7 mouse cellular contexts compared by ENCODE assay signal in genomic region chr14:30650969-30651368, GRCm38 (mm10). TPM values are rescaled to one million over a fixed set of nuclear protein-coding genes. Genes with fewer than 3 reads are reported as not detected.
DNase-seq lines count a peak whose midpoint lies in the region; ATAC-seq and TF ChIP-seq lines count a peak whose summit lies in the region.

No protein-coding gene starts in this region.

- 19% methylated on average over 4 of the region's 4 CpGs for WGBS in intestine, embryonic 15.5 days
- WGBS in liver, embryonic 14.5 days (ENCODE audit: insufficient replicate concordance), result 25% methylated on average over 4 of the region's 4 CpGs
- 20% methylated on average over 4 of the region's 4 CpGs for WGBS in stomach, embryonic 14.5 days

- no peak overlapping the region for H3K4me2 ChIP-seq in intestine, embryonic 15.5 days (replicated peaks)
- no peak overlapping the region for H3K4me2 ChIP-seq in liver, embryonic 14.5 days (ENCODE audit: low read depth)
- H3K4me2 ChIP-seq in stomach, embryonic 14.5 days (replicated peaks; ENCODE audit: low read depth, low read length), result no peak overlapping the region

- peak; percentile 65 for TF ChIP-seq CTCF in liver, embryonic 14.5 days (IDR thresholded peaks at IDR 0.05; ENCODE audit: low read depth)

- H3K27ac ChIP-seq in intestine, embryonic 15.5 days, result no peak overlapping the region
- H3K27ac ChIP-seq in liver, embryonic 14.5 days, result no peak overlapping the region
- H3K27ac ChIP-seq in stomach, embryonic 14.5 days (ENCODE audit: low read length), result no peak overlapping the region

- no peak overlapping the region for H3K4me3 ChIP-seq in intestine, embryonic 15.5 days (replicated peaks)
- no peak overlapping the region for H3K4me3 ChIP-seq in liver, embryonic 14.5 days (ENCODE audit: insufficient read depth in 1 of 2, low read depth in 2 of 2, low read length in 2 of 2)
- no peak overlapping the region for H3K4me3 ChIP-seq in stomach, embryonic 14.5 days (ENCODE audit: low read depth, low read length)

- no peak for TF ChIP-seq EP300 in liver, embryonic 14.5 days (IDR thresholded peaks at IDR 0.05; ENCODE audit: low read depth)

- H3K9me3 ChIP-seq in intestine, embryonic 15.5 days, result no peaks in the 10 kb centered on the region
- no peaks in the 10 kb centered on the region for H3K9me3 ChIP-seq in liver, embryonic 14.5 days (ENCODE audit: control insufficient read depth, low read length)
- H3K9me3 ChIP-seq in stomach, embryonic 14.5 days (ENCODE audit: control insufficient read depth, low read depth, low read length), result no peaks in the 10 kb centered on the region

- peak; percentile 50 for ATAC-seq in intestine, embryonic 15.5 days
- ATAC-seq in liver, embryonic 14.5 days (ENCODE audit: insufficient read depth), result no peak
- ATAC-seq in stomach, embryonic 14.5 days (ENCODE audit: insufficient number of reproducible peaks, insufficient read depth, low FRiP score, low read depth), result peak; percentile 75; the same call in 1 of the 2 replicates

- H3K27me3 ChIP-seq in intestine, embryonic 15.5 days (replicated peaks), result no peaks in the 10 kb centered on the region
- no peaks in the 10 kb centered on the region for H3K27me3 ChIP-seq in liver, embryonic 14.5 days (ENCODE audit: control insufficient read depth, insufficient read depth, low read length)
- H3K27me3 ChIP-seq in stomach, embryonic 14.5 days (ENCODE audit: control insufficient read depth, insufficient read depth, low read length), result no peaks in the 10 kb centered on the region

- H3K4me1 ChIP-seq in intestine, embryonic 15.5 days (replicated peaks), result no peaks in the 10 kb centered on the region
- H3K4me1 ChIP-seq in liver, embryonic 14.5 days (replicated peaks; ENCODE audit: control insufficient read depth in 2 of 2, insufficient read depth in 2 of 2, low read length in 1 of 2), result peaks cover 5 to 10% of the 10 kb centered on the region in 2 experiments
- peaks cover 5% of the 10 kb centered on the region; the same call in 1 of the 2 replicates for H3K4me1 ChIP-seq in stomach, embryonic 14.5 days (ENCODE audit: control insufficient read depth, insufficient read depth, low read length)

- DNase-seq in ovary, adult 18-20 months (ENCODE audit: low spot score), result peak; percentile 92
- no peak for DNase-seq in ovary, postnatal 10 days (ENCODE audit: low spot score)
- peak; percentile 30 to 63 for DNase-seq in adrenal gland, postnatal 4 days (ENCODE audit: low spot score in 2 of 2)
- peak; percentile 90 for DNase-seq in gastrocnemius, adult 18-20 months (ENCODE audit: low spot score)
- no peak for DNase-seq in liver, embryonic 14.5 days (ENCODE audit: low read depth in 3 of 3, low spot score in 3 of 3)

- H3K36me3 ChIP-seq in intestine, embryonic 15.5 days, result no peaks in the 10 kb centered on the region
- H3K36me3 ChIP-seq in liver, embryonic 14.5 days (replicated peaks; ENCODE audit: control insufficient read depth, insufficient read depth, low read depth), result no peaks in the 10 kb centered on the region
- H3K36me3 ChIP-seq in stomach, embryonic 14.5 days (ENCODE audit: control insufficient read depth, insufficient read depth, low read length), result no peaks in the 10 kb centered on the region

- no peak overlapping the region for H3K9ac ChIP-seq in intestine, embryonic 15.5 days
- no peak overlapping the region for H3K9ac ChIP-seq in liver, embryonic 14.5 days (replicated peaks)
- H3K9ac ChIP-seq in stomach, embryonic 14.5 days (replicated peaks; ENCODE audit: low read depth, low read length), result no peak overlapping the region

RNA-seq across cellular contexts. Expression of gene Rft1, which starts 3.2 kb away (rescaled TPM):
- total RNA-seq in adrenal gland, postnatal 4 days (2021), result 10 to 100 TPM; 32.8 to 36.3 TPM
- total RNA-seq in gastrocnemius, adult 18-20 months (2021), result 1 to 10 TPM; 4.7 to 5.1 TPM
- polyA plus RNA-seq in intestine, embryonic 15.5 days (2015; fragmentation: Nextera tagmentation; extraction: Ambion mirVana), result 12.6 and 15.0 TPM in 2 replicates
- 3.0 and 3.4 TPM in 2 replicates for polyA plus RNA-seq in liver, embryonic 14.5 days (2012; rRNA removed)
- polyA plus RNA-seq in liver, embryonic 14.5 days (2014; fragmentation: Nextera tagmentation; extraction: Ambion mirVana), result 2.8 and 2.9 TPM in 2 replicates
- polyA plus RNA-seq in stomach, embryonic 14.5 days (2014; fragmentation: Nextera tagmentation; extraction: Ambion mirVana), result 17.6 and 21.0 TPM in 2 replicates

RNA-seq across cellular contexts. Expression of gene Prkcd, which starts 25.0 kb away (rescaled TPM):
- total RNA-seq in adrenal gland, postnatal 4 days (2021), result 100 to 1,000 TPM; 197 to 224 TPM
- 10 to 100 TPM in 1 of 2 experiments, 1 to 10 TPM in 1; 7.8 to 10.4 TPM for total RNA-seq in gastrocnemius, adult 18-20 months (2021)
- 57.2 and 58.3 TPM in 2 replicates for polyA plus RNA-seq in intestine, embryonic 15.5 days (2015; fragmentation: Nextera tagmentation; extraction: Ambion mirVana)
- 15.5 and 18.7 TPM in 2 replicates for polyA plus RNA-seq in liver, embryonic 14.5 days (2012; rRNA removed)
- polyA plus RNA-seq in liver, embryonic 14.5 days (2014; fragmentation: Nextera tagmentation; extraction: Ambion mirVana), result 11.4 and 12.5 TPM in 2 replicates
- 45.3 and 51.2 TPM in 2 replicates for polyA plus RNA-seq in stomach, embryonic 14.5 days (2014; fragmentation: Nextera tagmentation; extraction: Ambion mirVana)

Comparison
In these comparisons a context has a peak if more than half of its experiments do, and no peak if none do; other contexts are left out.
1. DNase-seq: peak in ovary, adult 18-20 months (single experiment), adrenal gland, postnatal 4 days (2 of 2) and gastrocnemius, adult 18-20 months (single experiment); none in ovary, postnatal 10 days (single experiment) and liver, embryonic 14.5 days (0 of 3).